9 mouse cellular contexts compared by ENCODE assay signal in genomic region chr2:155862573-155863300, GRCm38 (mm10). TPM values are rescaled to one million over a fixed set of nuclear protein-coding genes. Genes with fewer than 3 reads are reported as not detected.
DNase-seq lines count a peak whose midpoint lies in the region; ATAC-seq lines count a peak whose summit lies in the region.
"Had no signal": no experiment of that assay in that cellular context is flagged by ENCODE, and none has a peak within 500 bp of the region (broad histone marks: within the 10 kb centered on the region; RNA-seq: fewer than 3 reads in every experiment).

No protein-coding gene starts in this region.

- peaks cover 6% of the 10 kb centered on the region; the same call in 1 of the 2 replicates for H3K4me1 ChIP-seq in forebrain, embryonic 12.5 days
- H3K4me1 ChIP-seq in intestine, embryonic 15.5 days (replicated peaks): peaks cover 5% of the 10 kb centered on the region; the same call in 1 of the 2 replicates
- peaks cover 13% of the 10 kb centered on the region for H3K4me1 ChIP-seq in neural tube, embryonic 12.5 days

- no peak overlapping the region for H3K9ac ChIP-seq in forebrain, embryonic 12.5 days
- H3K9ac ChIP-seq in intestine, embryonic 15.5 days: no peak overlapping the region
- no peak overlapping the region for H3K9ac ChIP-seq in neural tube, embryonic 12.5 days

- peaks cover 2% of the 10 kb centered on the region for H3K36me3 ChIP-seq in forebrain, embryonic 12.5 days (replicated peaks)
- H3K36me3 ChIP-seq in intestine, embryonic 15.5 days: peaks cover 4% of the 10 kb centered on the region; the same call in 1 of the 2 replicates
- H3K36me3 ChIP-seq in neural tube, embryonic 12.5 days: peaks cover 6% of the 10 kb centered on the region

- no peaks in the 10 kb centered on the region for H3K27me3 ChIP-seq in forebrain, embryonic 12.5 days
- H3K27me3 ChIP-seq in intestine, embryonic 15.5 days (replicated peaks): no peaks in the 10 kb centered on the region
- no peaks in the 10 kb centered on the region for H3K27me3 ChIP-seq in neural tube, embryonic 12.5 days (replicated peaks)

- 69% methylated on average over 13 of the region's 13 CpGs for WGBS in forebrain, embryonic 12.5 days
- 56% methylated on average over 13 of the region's 13 CpGs for WGBS in intestine, embryonic 15.5 days
- 41% methylated on average over 13 of the region's 13 CpGs for WGBS in neural tube, embryonic 12.5 days

- 0 out of 2 replicates have a peak overlapping the region, but pooled peaks have one; percentile 36 for H3K27ac ChIP-seq in forebrain, embryonic 12.5 days
- no peak overlapping the region for H3K27ac ChIP-seq in intestine, embryonic 15.5 days
- peak overlapping the region; percentile 62 for H3K27ac ChIP-seq in neural tube, embryonic 12.5 days

- peak; percentile 90 for ATAC-seq in forebrain, embryonic 12.5 days (ENCODE audit: low FRiP score)
- peak; percentile 80 for ATAC-seq in intestine, embryonic 15.5 days
- peak; percentile 90 for ATAC-seq in neural tube, embryonic 12.5 days (ENCODE audit: low FRiP score, low read depth)

- no peaks in the 10 kb centered on the region for H3K9me3 ChIP-seq in forebrain, embryonic 12.5 days
- no peaks in the 10 kb centered on the region for H3K9me3 ChIP-seq in intestine, embryonic 15.5 days
- H3K9me3 ChIP-seq in neural tube, embryonic 12.5 days: no peaks in the 10 kb centered on the region

- H3K4me2 ChIP-seq in forebrain, embryonic 12.5 days: peak overlapping the region; percentile 4; the same call in 1 of the 2 replicates
- no peak overlapping the region for H3K4me2 ChIP-seq in intestine, embryonic 15.5 days (replicated peaks)
- 0 out of 2 replicates have a peak overlapping the region, but pooled peaks have one; percentile 27 for H3K4me2 ChIP-seq in neural tube, embryonic 12.5 days (replicated peaks)

- H3K4me3 ChIP-seq in forebrain, embryonic 12.5 days (replicated peaks): no peak overlapping the region
- H3K4me3 ChIP-seq in intestine, embryonic 15.5 days (replicated peaks): no peak overlapping the region
- no peak overlapping the region for H3K4me3 ChIP-seq in neural tube, embryonic 12.5 days

- peak; percentile 28 to 65 for DNase-seq in layer of hippocampus, postnatal 14 days (ENCODE audit: low spot score in 2 of 2)
- DNase-seq in layer of hippocampus, postnatal 36 days: no peak
- no peak for DNase-seq in ovary, adult 18-20 months (ENCODE audit: low spot score)
- DNase-seq in adrenal gland, postnatal 10 days: no peak
- no peak for DNase-seq in frontal cortex, postnatal 36 days (ENCODE audit: low spot score in 2 of 2)

RNA-seq across cellular contexts. Expression of gene Fam83c, which starts 28.1 kb away (rescaled TPM):
- not detected for total RNA-seq in layer of hippocampus, postnatal 14 days (2021)
- total RNA-seq in layer of hippocampus, postnatal 36 days (2021): not detected
- polyA plus RNA-seq in forebrain, embryonic 12.5 days (2016; fragmentation: Nextera tagmentation; extraction: Ambion mirVana): 0.50 and 0.68 TPM in 2 replicates
- polyA plus RNA-seq in intestine, embryonic 15.5 days (2015; fragmentation: Nextera tagmentation; extraction: Ambion mirVana): 0.30 and 0.53 TPM in 2 replicates
- 0.63 TPM in 2 replicates for polyA plus RNA-seq in neural tube, embryonic 12.5 days (2016; fragmentation: Nextera tagmentation; extraction: Ambion mirVana)
- total RNA-seq in adrenal gland, postnatal 10 days (2021): not detected
- total RNA-seq: megakaryocyte-erythroid progenitor cell, adult 5-6 weeks had no signal

RNA-seq across cellular contexts. Expression of gene Eif6, which starts 36.0 kb away (rescaled TPM):
- total RNA-seq in layer of hippocampus, postnatal 14 days (2021): 10 to 100 TPM; 68.1 to 69.9 TPM
- total RNA-seq in layer of hippocampus, postnatal 36 days (2021): 10 to 100 TPM; 65.8 to 74.3 TPM
- 159 and 160 TPM in 2 replicates for polyA plus RNA-seq in forebrain, embryonic 12.5 days (2016; fragmentation: Nextera tagmentation; extraction: Ambion mirVana)
- 263 and 265 TPM in 2 replicates for polyA plus RNA-seq in intestine, embryonic 15.5 days (2015; fragmentation: Nextera tagmentation; extraction: Ambion mirVana)
- 173 and 177 TPM in 2 replicates for polyA plus RNA-seq in neural tube, embryonic 12.5 days (2016; fragmentation: Nextera tagmentation; extraction: Ambion mirVana)
- 100 to 1,000 TPM; 106 to 121 TPM for total RNA-seq in adrenal gland, postnatal 10 days (2021)

RNA-seq across cellular contexts. Expression of gene BC029722, which starts 43.5 kb away (rescaled TPM):
- total RNA-seq in layer of hippocampus, postnatal 14 days (2021): 10 to 100 TPM; 43.8 to 45.6 TPM
- total RNA-seq in layer of hippocampus, postnatal 36 days (2021): 10 to 100 TPM; 51.4 to 57.4 TPM
- polyA plus RNA-seq in forebrain, embryonic 12.5 days (2016; fragmentation: Nextera tagmentation; extraction: Ambion mirVana): 12.0 and 13.4 TPM in 2 replicates
- polyA plus RNA-seq in intestine, embryonic 15.5 days (2015; fragmentation: Nextera tagmentation; extraction: Ambion mirVana): 22.0 and 24.1 TPM in 2 replicates
- 20.8 and 23.7 TPM in 2 replicates for polyA plus RNA-seq in neural tube, embryonic 12.5 days (2016; fragmentation: Nextera tagmentation; extraction: Ambion mirVana)
- 10 to 100 TPM; 54.2 to 56.7 TPM for total RNA-seq in adrenal gland, postnatal 10 days (2021)

Comparison
In these comparisons a context has a peak if more than half of its experiments do, and no peak if none do; other contexts are left out.
1. DNase-seq: peak in layer of hippocampus, postnatal 14 days (2 of 2); none in layer of hippocampus, postnatal 36 days (0 of 2), ovary, adult 18-20 months (single experiment), adrenal gland, postnatal 10 days (single experiment) and frontal cortex, postnatal 36 days (0 of 2).
2. Peak in every context shown above with its lines, with median percentiles within 50 percentile points of each other: ATAC-seq.